Mouse (Mus musculus) bone marrow, adult 2 months (tissue): ENCODE results near the gene Eef1e1. TPM values are rescaled to one million over a fixed set of nuclear protein-coding genes. Genes with fewer than 3 reads are reported as not detected.

Experiments
- H3K27ac ChIP-seq: fragments of 200-500 bp; 2 replicates; pipeline ENCODE4 v1.5.1; 2012; ENCODE audit warnings: low read depth, mild to moderate bottlenecking, control low read depth, inconsistent platforms, low read length; ENCODE audit not compliant: control insufficient read depth, poor library complexity, insufficient read depth
- H3K4me1 ChIP-seq: fragments of 200-500 bp; 2 replicates; pipeline ENCODE4 v1.6.1; 2011; ENCODE audit warnings: low read length; ENCODE audit not compliant: control insufficient read depth, insufficient read depth
- H3K4me3 ChIP-seq: fragments of 200-500 bp; replicated peaks from 2 replicates; pipeline ENCODE3; 2011; ENCODE audit warnings: mild to moderate bottlenecking, low read depth, low read length, control low read depth; ENCODE audit not compliant: control insufficient read depth
- CTCF ChIP-seq: fragments of 200-500 bp; IDR thresholded peaks from 2 replicates; pipeline ENCODE4 v1.5.1; 2011; ENCODE audit warnings: low read length, control low read depth; ENCODE audit not compliant: control insufficient read depth, insufficient read depth
- POLR2A ChIP-seq: fragments of 200-500 bp; IDR thresholded peaks from 2 replicates; pipeline ENCODE4 v1.6.1; 2011; ENCODE audit warnings: low read depth, mild to moderate bottlenecking, control low read depth, low read length, borderline replicate concordance; ENCODE audit not compliant: control insufficient read depth
- WGBS: fragments of 180-500 bp; shearing (Covaris S2); methylation state at CpG from one replicate; pipeline ENCODE4 v1.1.7; 2018; 5-methylcytosine and 5-hydroxymethylcytosine counted together
- polyA plus RNA-seq: library from polyadenylated mRNA; stranded (reverse); fragments of >200 nt; gene quantifications from 2 replicates; pipeline ENCODE4 v1.2.4, GENCODE M21; 2011; ENCODE audit warnings: low replicate concordance; ENCODE audit not compliant: missing spikeins, insufficient read depth, insufficient read length

Eef1e1 gene
- polyA plus RNA-seq, 1 experiment: 25.1 TPM

DNA sequence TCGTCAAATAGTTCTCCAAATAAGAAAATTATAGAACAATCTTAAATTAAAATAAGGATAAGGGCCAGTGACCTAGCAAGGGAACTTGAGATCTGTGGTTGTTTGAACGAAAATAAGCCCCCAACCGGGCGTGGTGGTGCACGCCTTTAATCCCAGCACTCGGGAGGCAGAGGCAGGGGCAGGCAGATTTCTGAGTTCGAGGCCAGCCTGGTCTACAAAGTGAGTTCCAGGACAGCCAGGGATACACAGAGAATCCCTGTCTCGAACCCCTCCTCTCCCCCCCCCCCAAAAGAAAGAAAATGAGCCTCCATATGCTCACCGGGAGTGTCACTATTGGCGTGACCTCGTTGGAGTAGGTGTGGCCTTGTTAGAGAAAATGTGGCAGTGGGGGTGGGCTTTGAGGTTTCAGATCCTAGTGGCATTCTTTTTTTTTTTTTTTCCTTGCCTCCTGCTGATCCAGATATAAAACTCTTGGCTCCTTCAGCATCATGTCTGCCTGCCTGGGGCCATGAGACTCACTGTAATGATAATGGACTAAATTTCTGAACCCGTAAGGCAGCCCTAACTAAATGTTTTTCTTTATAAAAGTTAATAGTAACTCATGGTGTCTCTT, 772 bp upstream of the Eef1e1 start:
- no peak overlapping the region for H3K27ac ChIP-seq
- H3K4me1 ChIP-seq: peaks cover 3% of the 10 kb centered on the region
- WGBS: 85% methylated on average over 12 of the region's 12 CpGs
- TF ChIP-seq POLR2A: no peak
- no peak for TF ChIP-seq CTCF
- H3K4me3 ChIP-seq: no peak overlapping the region

DNA sequence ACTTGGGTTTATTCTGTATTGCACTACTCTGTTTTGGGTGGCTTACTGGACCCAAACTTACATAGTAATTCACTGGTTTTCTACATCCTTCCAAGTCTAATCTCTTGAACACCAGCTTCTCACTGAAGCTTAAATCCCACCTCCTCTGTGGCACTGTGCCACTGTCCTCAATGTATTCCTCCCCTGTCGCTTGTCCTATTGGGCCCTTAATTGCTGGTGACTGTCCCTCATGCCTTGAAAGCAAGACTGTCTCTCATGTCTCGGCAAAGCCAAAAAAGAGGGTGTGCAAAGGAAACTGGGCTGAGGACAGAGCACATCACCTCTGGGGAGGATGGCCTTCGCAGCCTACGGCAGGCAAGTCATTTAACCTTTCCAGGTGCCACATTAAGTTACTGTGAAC, 993 bp downstream of the Eef1e1 start:
- TF ChIP-seq CTCF: no peak
- no peak for TF ChIP-seq POLR2A
- no peak overlapping the region for H3K27ac ChIP-seq
- peaks cover 3% of the 10 kb centered on the region for H3K4me1 ChIP-seq
- peak overlapping the region; percentile 87 for H3K4me3 ChIP-seq
- 38% methylated on average over 4 of the region's 4 CpGs for WGBS

GRCm38 (mm10) chr13:38650292-38650691, 8.6 kb downstream of the Eef1e1 start:
- TF ChIP-seq POLR2A: no peak
- H3K27ac ChIP-seq: no peak overlapping the region
- H3K4me3 ChIP-seq: no peak overlapping the region
- 90% methylated on average over 4 of the region's 4 CpGs for WGBS
- no peaks in the 10 kb centered on the region for H3K4me1 ChIP-seq

GRCm38 (mm10) chr13:38649069-38649468, 9.8 kb downstream of the Eef1e1 start:
- Histone ChIP-seq H3K4me3 (no peak overlapping the region), H3K27ac (no peak overlapping the region), H3K4me1 (no peaks in the 10 kb centered on the region)
- 91% methylated on average over 4 of the region's 4 CpGs for WGBS
- TF ChIP-seq POLR2A (no peak), CTCF (no peak)

DNA sequence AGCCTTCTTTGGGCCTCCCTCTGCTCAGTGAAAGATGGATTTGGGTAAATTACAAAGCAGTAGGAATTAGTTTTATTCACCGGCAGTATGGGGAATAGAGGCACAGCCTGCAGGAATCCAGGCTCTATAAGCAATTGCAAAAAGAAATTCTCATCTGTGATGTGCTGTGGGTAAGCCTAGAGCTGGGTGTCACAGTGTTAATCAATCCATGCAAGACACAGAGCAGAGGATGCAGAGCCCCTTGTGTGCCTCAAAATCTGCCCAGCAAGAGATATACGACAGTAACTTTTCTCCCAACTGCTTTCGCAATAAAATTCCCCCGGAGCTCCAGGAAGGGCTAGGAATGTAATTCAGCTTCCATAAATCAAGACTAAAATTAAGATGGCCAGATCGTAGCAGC, 17.4 kb downstream of the Eef1e1 start:
- 87% methylated on average over 5 of the region's 5 CpGs for WGBS
- TF ChIP-seq CTCF (no peak), POLR2A (no peak)

GRCm38 (mm10) chr13:38640961-38641360, 17.9 kb downstream of the Eef1e1 start:
- WGBS: 94% methylated on average over 5 of the region's 5 CpGs

More for the DNA sequence above, 17.4 kb downstream of the Eef1e1 start:
- Histone ChIP-seq H3K4me1 (no peaks in the 10 kb centered on the region), H3K4me3 (no peak overlapping the region), H3K27ac (no peak overlapping the region)

GRCm38 (mm10) chr13:38638694-38639093, 20.2 kb downstream of the Eef1e1 start:
- no peak for TF ChIP-seq CTCF
- TF ChIP-seq POLR2A: no peak
- Histone ChIP-seq H3K27ac (no peak overlapping the region), H3K4me1 (no peaks in the 10 kb centered on the region; the same call in 1 of the 2 replicates), H3K4me3 (no peak overlapping the region)
- WGBS: 74% methylated on average over 11 of the region's 11 CpGs

More at GRCm38 (mm10) chr13:38640961-38641360, 17.9 kb downstream of the Eef1e1 start:
- TF ChIP-seq CTCF (no peak), POLR2A (no peak)
- H3K4me1 ChIP-seq: no peaks in the 10 kb centered on the region
- H3K27ac ChIP-seq: no peak overlapping the region
- H3K4me3 ChIP-seq: no peak overlapping the region

DNA sequence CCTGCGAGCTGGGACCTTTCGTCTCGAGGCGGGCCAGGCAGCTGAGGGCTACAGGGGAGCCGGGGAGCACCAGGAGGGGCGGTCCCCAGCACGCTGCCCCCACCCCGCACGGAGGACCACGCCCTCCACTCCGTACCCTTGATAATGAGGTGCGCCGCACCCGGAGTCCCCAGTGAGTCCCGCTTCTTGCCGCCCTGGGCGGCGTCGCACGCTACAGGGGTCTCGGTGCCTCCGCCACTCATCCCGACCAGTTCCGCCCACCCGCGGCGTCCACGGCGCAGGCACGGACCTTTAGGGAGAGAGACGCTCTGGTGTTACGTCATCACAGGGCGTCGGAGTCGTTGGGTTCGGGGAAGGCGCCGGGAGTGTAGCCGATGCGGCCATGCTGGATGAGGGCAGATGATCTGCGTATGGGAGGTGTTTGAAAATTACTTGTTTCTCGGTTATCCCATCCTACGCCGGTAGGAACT, 24.0 kb downstream of the Eef1e1 start, which contains the start of gene Bloc1s5:
Gene Bloc1s5, minus strand, starts transcription at position 310 of the 470 bp plus-strand sequence.
- peak within 1 kb of the TSS; percentile 89 for H3K27ac ChIP-seq
- WGBS: under 1% methylated on average over 44 of the region's 44 CpGs
- H3K4me3 ChIP-seq: peak within 1 kb of the TSS; percentile 67
- TF ChIP-seq CTCF: no peak
- TF ChIP-seq POLR2A: peak; percentile 54; the same call in 1 of the 2 replicates
- H3K4me1 ChIP-seq: no peaks in the 10 kb centered on the region; the same call in 1 of the 2 replicates
